Mouse (Mus musculus): Measurements from ENCODE around the gene Usp7. TPM values are rescaled to one million over a fixed set of nuclear protein-coding genes. Genes with fewer than 3 reads are reported as not detected.
"Not testable (repeated sequence)": the region's sequence is repeated elsewhere in the genome, so short reads cannot be mapped to it uniquely, and the experiment has no call there.

The Usp7 gene
- total RNA-seq, 2 experiments from 2014 or later: 73.7 to 79.0 TPM

DNA sequence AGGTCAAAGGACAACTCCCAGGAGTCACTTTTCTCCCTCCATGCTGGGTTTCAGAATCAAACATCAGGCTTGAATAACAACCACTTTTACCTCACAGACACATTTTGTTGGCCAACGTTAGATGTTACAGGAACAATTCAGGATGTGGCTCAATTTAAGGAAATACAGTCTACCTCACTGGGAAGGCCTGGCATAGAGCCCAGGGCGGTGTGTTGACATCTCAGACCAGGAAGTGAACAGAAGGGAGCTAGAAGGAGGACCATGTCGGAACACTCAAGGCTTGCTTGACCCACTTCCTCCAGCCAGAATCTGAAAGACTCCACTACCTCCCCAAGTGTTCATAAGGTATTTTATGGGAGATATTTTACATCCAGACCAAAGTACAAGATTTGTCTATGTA is 7.4 kb downstream of the Usp7 start:
- intact Hi-C loops (cut with DNase I): no loop called here
- DNase-seq: peak; percentile 55 to 61

GRCm38 (mm10) chr16:8783198-8783913 is 8.8 kb downstream of the Usp7 start:
- no peak for DNase-seq
- intact Hi-C loops (cut with DNase I): no loop called here

GRCm38 (mm10) chr16:8781660-8782059 is 10.4 kb downstream of the Usp7 start:
- intact Hi-C loops (cut with DNase I): no loop called here
- DNase-seq: no peak

GRCm38 (mm10) chr16:8781191-8781590 is 10.9 kb downstream of the Usp7 start:
- intact Hi-C loops (cut with DNase I): no loop called here
- no peak for DNase-seq

- no peak for DNase-seq
- intact Hi-C loops (cut with DNase I): no loop called here
Measured at GRCm38 (mm10) chr16:8780187-8780586, 11.9 kb downstream of the Usp7 start.

DNA sequence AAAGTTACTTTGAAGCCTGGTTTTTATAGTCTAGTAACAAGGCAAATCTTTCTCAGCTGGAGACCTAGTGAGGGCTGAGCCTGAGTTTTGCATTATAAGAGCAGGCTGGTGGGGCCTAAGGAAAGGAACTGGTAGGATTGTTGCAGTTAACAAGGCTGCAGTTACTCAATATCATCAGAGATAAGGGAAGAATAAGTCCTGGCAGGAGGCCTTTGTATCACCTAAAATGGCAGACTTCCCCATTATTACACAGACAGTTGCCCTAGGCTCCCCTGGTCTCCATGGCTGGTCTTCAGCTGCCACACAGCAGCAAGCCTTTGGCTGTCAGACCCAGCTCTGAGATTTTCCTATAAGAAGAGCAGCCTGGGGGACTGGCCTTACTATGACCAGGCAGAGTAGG is 13.4 kb downstream of the Usp7 start:
- intact Hi-C loops (cut with DNase I): loop anchor here (10.0 kb wide), 1 partner anchor 284 kb away; no protein-coding TSS in a partner anchor
- DNase-seq: no peak

DNA sequence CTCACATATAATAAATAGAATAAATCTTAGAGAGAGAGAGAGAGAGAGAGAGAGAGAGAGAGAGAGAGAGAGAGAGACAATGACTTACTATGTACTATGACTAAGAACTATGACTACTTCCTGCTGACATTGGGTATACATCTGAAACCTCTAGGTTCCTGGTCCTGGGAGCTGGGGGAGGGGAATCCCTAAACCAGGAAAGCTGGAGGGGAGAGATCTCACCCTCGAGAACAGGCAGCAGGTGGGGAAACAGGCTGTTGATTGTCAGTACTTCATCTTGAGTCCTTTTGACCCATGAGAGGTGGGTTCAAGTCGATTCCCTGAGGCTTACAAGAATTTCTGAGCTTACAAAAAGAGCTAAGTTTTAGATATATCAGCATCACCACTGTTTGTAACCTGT is 14.9 kb downstream of the Usp7 start:
- no peak for DNase-seq
- intact Hi-C loops (cut with DNase I): loop anchor here (10.0 kb wide), 1 partner anchor 282 kb away; no protein-coding TSS in a partner anchor

- no peak for DNase-seq
- intact Hi-C loops (cut with DNase I): loop anchor here (10.0 kb wide), 1 partner anchor 282 kb away; no protein-coding TSS in a partner anchor
Measured at GRCm38 (mm10) chr16:8776634-8777033, 15.5 kb downstream of the Usp7 start.

- no peak for DNase-seq
- intact Hi-C loops (cut with DNase I): loop anchor here (10.0 kb wide), 1 partner anchor 276 kb away; no protein-coding TSS in a partner anchor
Measured at GRCm38 (mm10) chr16:8771086-8771485, 21.0 kb downstream of the Usp7 start.

DNA sequence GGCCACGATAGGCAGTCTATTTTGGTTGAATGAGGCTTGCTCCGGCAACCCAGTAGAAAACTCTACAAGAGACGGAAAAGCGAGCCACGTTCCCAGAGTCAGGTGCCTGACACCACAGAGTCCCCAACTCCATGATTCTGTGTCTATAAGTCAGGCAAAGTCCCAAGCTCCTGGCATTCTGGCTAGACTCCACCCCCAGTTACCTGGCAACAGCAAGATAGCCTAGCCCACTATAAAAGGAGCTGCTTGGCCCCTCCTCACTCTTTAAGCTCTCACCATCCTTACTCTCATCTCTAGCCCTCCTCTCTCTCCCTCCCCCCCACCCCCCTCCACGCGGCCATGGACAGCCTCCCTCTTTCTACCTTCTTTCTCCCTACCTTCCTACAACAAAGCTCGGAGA is 21.8 kb downstream of the Usp7 start:
- intact Hi-C loops (cut with DNase I): loop anchor here (10.0 kb wide), 1 partner anchor 276 kb away; no protein-coding TSS in a partner anchor

DNA sequence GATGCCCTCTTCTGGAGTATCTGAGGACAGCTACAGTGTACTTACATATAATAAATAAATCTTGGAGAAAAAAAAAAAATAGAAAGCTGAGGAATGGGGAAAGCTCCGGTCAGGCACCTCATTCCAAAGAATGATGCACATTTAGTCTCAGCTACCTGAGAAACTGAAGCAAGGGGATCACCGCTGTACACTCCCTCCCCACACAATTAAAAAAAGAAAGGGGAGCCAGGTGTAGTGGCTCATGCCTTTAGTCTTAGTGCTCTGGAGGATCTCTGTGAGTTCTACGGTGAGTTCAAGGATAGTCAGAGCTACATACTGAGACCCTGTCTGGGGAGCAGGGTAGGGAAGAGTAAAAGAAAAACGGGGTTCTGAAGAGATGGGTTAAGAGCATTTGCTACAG is 22.6 kb downstream of the Usp7 start:
- DNase-seq: no peak
- intact Hi-C loops (cut with DNase I): loop anchor here (1.0 to 10.0 kb wide), 2 partner anchors 83 to 365 kb away; no protein-coding TSS in a partner anchor

More for the DNA sequence above, 21.8 kb downstream of the Usp7 start:
- DNase-seq: not testable (repeated sequence)

DNA sequence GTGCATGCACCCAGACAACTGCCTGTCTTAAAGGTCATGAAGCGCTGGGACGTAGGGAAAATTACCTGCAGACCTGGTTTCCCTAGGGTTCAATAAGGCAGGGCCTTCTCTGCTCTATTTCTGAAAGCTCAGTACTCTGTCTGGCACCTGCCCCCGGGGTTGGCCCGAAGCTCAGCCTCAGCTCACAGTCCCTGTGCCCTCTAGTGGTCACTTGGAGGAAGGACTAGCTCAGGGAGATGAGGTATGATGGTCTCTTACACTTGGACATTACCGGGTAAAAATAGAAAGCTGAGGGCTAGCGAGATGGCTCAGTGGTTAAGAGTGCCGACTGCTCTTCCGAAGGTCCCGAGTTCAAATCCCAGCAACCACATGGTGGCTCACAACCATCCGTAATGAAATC is 23.0 kb downstream of the Usp7 start:
- intact Hi-C loops (cut with DNase I): loop anchor here (1.0 to 10.0 kb wide), 2 partner anchors 83 to 364 kb away; no protein-coding TSS in a partner anchor
- peak; percentile 81 to 86 for DNase-seq

GRCm38 (mm10) chr16:8768588-8768987 is 23.5 kb downstream of the Usp7 start:
- DNase-seq: no peak
- intact Hi-C loops (cut with DNase I): loop anchor here (10.0 kb wide), 1 partner anchor 364 kb away; no protein-coding TSS in a partner anchor

DNA sequence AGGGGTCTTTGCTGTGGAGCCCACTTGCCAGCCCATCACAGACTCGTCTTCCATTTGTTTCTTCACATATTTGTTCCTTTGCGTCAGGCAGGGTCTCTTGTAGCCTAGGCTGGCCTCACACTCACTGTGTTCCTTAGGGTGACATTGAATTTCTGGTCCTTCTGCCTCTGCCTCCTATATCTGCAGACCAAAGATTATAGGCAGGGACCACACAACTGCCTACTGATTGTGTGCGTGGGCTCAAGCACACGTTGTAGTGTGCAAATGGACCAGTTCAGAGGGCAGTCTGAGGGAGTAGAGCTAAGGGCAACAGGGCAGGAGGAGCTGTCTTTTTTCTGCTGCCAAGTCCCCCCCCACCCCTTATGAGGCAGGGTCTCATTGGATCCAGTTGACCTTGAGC is 24.0 kb downstream of the Usp7 start:
- intact Hi-C loops (cut with DNase I): loop anchor here (10.0 kb wide), 1 partner anchor 363 kb away; no protein-coding TSS in a partner anchor

GRCm38 (mm10) chr16:8767133-8768052 is 24.7 kb downstream of the Usp7 start:
- no peak for DNase-seq
- intact Hi-C loops (cut with DNase I): loop anchor here (10.0 kb wide), 1 partner anchor 363 kb away; no protein-coding TSS in a partner anchor

More for the DNA sequence above, 24.0 kb downstream of the Usp7 start:
- DNase-seq: no peak

DNA sequence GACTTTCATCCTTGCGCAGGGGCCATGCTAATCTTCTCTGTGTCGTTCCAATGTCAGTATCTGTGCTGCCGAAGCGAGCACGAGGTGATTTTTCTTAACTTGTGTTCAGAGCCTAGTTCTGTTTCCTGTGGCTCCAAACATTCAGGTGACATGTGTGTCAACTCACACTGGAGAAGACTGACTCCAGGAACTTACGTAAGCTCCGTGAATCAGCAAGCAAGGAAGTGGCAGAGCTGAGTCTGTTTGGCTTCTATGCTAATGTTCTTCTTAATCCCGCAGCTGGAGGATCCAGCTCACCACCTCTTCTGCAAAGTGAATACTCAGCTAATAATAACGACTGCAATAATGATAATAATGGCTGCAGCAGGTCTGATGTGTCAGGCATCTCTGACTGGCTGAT is 25.9 kb downstream of the Usp7 start:
- intact Hi-C loops (cut with DNase I): loop anchor here (10.0 kb wide), 1 partner anchor 361 kb away; no protein-coding TSS in a partner anchor
- DNase-seq: no peak

GRCm38 (mm10) chr16:8764124-8764907 is 27.8 kb downstream of the Usp7 start:
- intact Hi-C loops (cut with DNase I): loop anchor here (10.0 kb wide), 1 partner anchor 360 kb away; no protein-coding TSS in a partner anchor
- no peak for DNase-seq

DNA sequence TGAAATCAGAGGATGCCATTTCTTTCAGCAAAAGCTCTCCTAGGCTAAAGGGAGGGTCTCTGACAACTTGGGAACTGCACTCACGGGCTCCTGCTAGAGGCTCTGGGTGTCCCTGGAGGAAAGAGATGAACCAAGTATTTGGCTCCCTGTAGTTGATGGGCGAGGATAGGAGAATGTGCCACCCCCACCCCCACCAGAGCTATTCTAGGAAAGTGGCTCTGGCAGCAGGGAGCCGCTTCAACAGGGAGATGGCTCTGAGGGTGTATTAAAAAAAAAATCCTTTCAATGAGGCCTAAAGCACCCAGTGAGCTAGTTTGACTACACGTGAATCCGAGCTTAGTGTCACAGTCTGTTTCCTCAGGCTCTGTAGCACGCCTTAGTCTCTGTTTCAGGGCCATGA is 29.1 kb downstream of the Usp7 start:
- intact Hi-C loops (cut with DNase I): loop anchor here (10.0 kb wide), 1 partner anchor 358 kb away; no protein-coding TSS in a partner anchor

GRCm38 (mm10) chr16:8761894-8762293 is 30.2 kb downstream of the Usp7 start:
- no peak for DNase-seq

More for the DNA sequence above, 29.1 kb downstream of the Usp7 start:
- DNase-seq: peak; percentile 11 to 13

DNA sequence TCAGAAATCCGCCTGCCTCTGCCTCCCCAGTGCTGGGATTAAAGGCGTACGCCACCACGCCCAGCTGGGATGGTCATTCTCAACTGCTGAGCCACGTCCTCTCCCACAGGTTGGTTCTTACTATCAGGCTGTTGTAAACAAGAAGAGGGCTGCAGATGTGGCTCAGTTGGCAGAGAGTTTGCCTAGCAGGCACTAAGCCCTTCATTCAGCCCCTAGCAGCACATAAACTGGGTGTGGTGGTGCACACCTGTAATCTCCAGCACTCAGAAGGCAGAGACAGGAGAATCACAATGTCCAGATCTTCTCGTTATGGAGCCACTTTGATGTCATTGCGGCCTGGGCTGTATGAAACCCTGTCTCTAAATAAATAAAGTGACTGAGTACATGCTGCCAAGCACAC is 31.1 kb downstream of the Usp7 start:
- DNase-seq: no peak
- intact Hi-C loops (cut with DNase I): loop anchor here (10.0 kb wide), 1 partner anchor 356 kb away; no protein-coding TSS in a partner anchor

More at GRCm38 (mm10) chr16:8761894-8762293, 30.2 kb downstream of the Usp7 start:
- intact Hi-C loops (cut with DNase I): loop anchor here (10.0 kb wide), 1 partner anchor 357 kb away; no protein-coding TSS in a partner anchor
